Mouse (Mus musculus): ENCODE data around the gene Srrm3. TPM values are rescaled to one million over a fixed set of nuclear protein-coding genes. Genes with fewer than 3 reads are reported as not detected.

The Srrm3 gene
- polyA plus RNA-seq, 1 experiment from 2014 or later, result 0.19 TPM

DNA sequence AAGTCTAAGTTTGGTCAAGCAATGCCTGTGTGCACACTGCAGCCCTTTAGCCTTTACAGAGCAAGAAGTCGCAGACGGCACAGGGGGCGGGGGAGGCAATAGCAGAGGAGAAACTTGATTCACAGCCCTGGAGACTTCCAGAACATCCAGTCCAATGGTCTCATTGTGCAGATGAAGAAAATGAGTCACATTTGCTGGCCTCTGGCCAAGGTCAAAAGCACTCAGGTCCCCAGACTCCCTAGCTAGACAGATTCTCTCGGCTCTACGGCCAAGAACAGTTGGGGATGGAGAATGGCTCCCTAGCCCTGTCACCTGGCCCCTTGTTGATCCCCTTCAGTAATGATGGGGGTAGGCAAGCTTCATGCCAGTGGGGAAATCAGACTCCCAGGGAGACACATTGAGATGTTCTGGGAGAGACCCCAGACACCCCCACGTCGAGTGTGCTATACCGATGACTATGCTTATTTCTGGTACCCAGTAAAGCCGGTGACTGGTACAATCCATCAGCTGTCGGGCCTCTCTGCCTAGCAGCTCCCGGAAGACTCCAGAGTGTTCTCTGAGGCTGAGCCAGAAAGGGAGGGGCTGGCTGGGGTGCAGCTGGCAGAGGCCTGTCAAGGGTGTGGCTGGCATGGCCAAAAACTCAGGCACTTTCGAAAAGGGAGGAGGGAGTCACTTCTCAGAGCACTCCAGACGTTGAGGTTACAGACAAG lies 72.9 kb downstream of the Srrm3 start:
- peaks cover 17% of the 10 kb centered on the region for H3K4me1 ChIP-seq
- H3K27ac ChIP-seq, result peak overlapping the region; percentile 52; the same call in 1 of the 2 replicates

DNA sequence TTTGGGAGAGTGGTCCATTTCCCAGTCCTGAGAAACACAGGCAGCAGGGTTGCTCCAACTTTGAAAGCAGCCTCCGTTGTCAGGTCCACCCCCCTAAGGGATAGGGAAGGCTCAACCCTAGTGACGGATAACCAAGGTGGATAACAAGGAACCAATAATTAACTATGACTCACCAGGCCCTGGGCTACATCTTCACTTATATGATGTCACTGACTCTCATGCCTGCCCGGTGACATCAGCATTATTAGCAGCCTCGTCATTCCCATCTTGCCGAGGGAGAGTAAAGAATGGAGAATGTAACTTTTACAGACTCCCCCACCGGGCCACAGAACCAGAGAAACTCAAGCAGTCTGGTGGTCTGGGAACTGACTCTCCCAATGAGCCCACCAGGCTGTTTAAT lies 78.0 kb downstream of the Srrm3 start:
- WGBS, result 70% methylated on average over 6 of the region's 6 CpGs

More for the DNA sequence above, 72.9 kb downstream of the Srrm3 start:
- WGBS, result 47% methylated on average over 13 of the region's 13 CpGs
- no peaks in the 10 kb centered on the region for H3K36me3 ChIP-seq
- H3K27me3 ChIP-seq, result peaks cover 9% of the 10 kb centered on the region
- no peaks in the 10 kb centered on the region for H3K9me3 ChIP-seq
- ATAC-seq (ENCODE audit: low FRiP score, low read depth), result peak; percentile 74
- H3K4me3 ChIP-seq, result no peak overlapping the region
- no peak overlapping the region for H3K9ac ChIP-seq
- 0 out of 2 replicates have a peak overlapping the region, but pooled peaks have one; percentile 2 for H3K4me2 ChIP-seq (replicated peaks)

GRCm38 (mm10) chr5:135887675-135888102 lies 81.0 kb downstream of the Srrm3 start, which contains the start of gene Hspb1:
Gene Hspb1, plus strand, starts transcription at chr5:135887919.
- peak within 1 kb of the TSS; percentile 53 for H3K9ac ChIP-seq
- WGBS, result 2% methylated on average over 24 of the region's 24 CpGs
- peak; percentile 75 for ATAC-seq (ENCODE audit: low FRiP score, low read depth)
- peak within 1 kb of the TSS; percentile 28; the same call in 1 of the 2 replicates for H3K27ac ChIP-seq
- H3K4me2 ChIP-seq (replicated peaks), result peak within 1 kb of the TSS; percentile 66
- peaks cover 13% of the 10 kb centered on the region for H3K4me1 ChIP-seq
- H3K4me3 ChIP-seq, result peak within 1 kb of the TSS; percentile 38
- no peaks in the 10 kb centered on the region for H3K36me3 ChIP-seq
- H3K9me3 ChIP-seq, result no peaks in the 10 kb centered on the region
- peaks cover 61% of the 10 kb centered on the region for H3K27me3 ChIP-seq

More for the DNA sequence above, 78.0 kb downstream of the Srrm3 start:
- no peaks in the 10 kb centered on the region for H3K36me3 ChIP-seq
- peaks cover 35% of the 10 kb centered on the region for H3K27me3 ChIP-seq
- no peak overlapping the region for H3K4me2 ChIP-seq (replicated peaks)
- H3K4me1 ChIP-seq, result peaks cover 19% of the 10 kb centered on the region
- no peak overlapping the region for H3K4me3 ChIP-seq
- H3K9me3 ChIP-seq, result no peaks in the 10 kb centered on the region
- H3K9ac ChIP-seq, result no peak overlapping the region
- no peak for ATAC-seq (ENCODE audit: low FRiP score, low read depth)
- H3K27ac ChIP-seq, result no peak overlapping the region

GRCm38 (mm10) chr5:135888405-135889215 lies 81.9 kb downstream of the Srrm3 start:
- Histone ChIP-seq H3K27me3 (peaks cover 63% of the 10 kb centered on the region), H3K9me3 (no peaks in the 10 kb centered on the region), H3K4me3 (peak overlapping the region; percentile 38), H3K27ac (peak overlapping the region; percentile 28; the same call in 1 of the 2 replicates), H3K4me1 (peaks cover 13% of the 10 kb centered on the region), H3K4me2 (replicated peaks) (peak overlapping the region; percentile 66), H3K36me3 (no peaks in the 10 kb centered on the region), H3K9ac (peak overlapping the region; percentile 53)
- no peak for ATAC-seq (ENCODE audit: low FRiP score, low read depth)
- 3% methylated on average over 29 of the region's 30 CpGs for WGBS

DNA sequence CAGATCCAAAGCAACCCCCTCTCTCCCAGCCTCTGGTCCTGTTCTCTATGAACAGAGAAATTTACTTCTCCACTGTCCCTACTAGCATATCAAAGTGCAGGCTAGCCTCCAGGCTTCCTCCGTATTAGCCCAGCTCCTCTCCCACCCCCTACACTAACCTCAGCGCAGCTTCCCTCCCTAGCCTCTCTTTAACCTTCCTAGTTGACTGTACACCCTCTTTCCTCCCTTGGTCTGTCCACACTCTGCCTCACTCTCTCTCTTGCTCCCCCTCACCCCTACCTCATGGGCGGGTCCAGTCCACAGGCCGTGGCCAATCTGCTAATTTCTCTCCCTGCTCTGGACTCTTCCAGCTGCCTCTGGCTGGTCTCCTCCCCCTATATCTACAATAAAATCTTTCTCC lies 83.6 kb downstream of the Srrm3 start:
- ATAC-seq (ENCODE audit: low FRiP score, low read depth), result no peak
- Histone ChIP-seq H3K4me1 (peaks cover 13% of the 10 kb centered on the region), H3K4me2 (replicated peaks) (no peak overlapping the region), H3K27ac (no peak overlapping the region), H3K9ac (no peak overlapping the region), H3K36me3 (no peaks in the 10 kb centered on the region), H3K27me3 (peaks cover 57% of the 10 kb centered on the region), H3K4me3 (no peak overlapping the region), H3K9me3 (no peaks in the 10 kb centered on the region)
- WGBS, result 35% methylated on average over 4 of the region's 4 CpGs

DNA sequence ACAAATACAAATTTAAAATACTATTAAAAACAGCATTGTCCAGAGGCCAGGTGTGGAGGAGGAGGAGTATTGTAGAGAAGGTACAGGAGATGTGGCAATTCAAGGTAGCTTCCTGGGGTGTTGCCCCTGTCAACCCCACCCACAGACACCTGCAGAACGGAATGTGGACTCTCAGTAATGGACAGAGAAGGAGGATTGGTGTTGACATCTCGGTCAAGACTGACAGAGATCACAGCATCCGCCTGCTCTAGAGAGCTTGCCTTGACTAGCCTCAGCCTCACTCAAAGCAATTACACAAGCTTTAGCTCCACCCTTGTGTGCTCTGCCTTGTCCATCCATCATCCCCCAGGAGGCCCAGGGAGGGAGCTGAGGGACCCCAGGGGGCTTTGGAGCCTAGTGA lies 84.2 kb downstream of the Srrm3 start:
- Histone ChIP-seq H3K4me3 (no peak overlapping the region), H3K4me2 (replicated peaks) (no peak overlapping the region), H3K27ac (no peak overlapping the region), H3K9ac (no peak overlapping the region), H3K36me3 (no peaks in the 10 kb centered on the region), H3K27me3 (peaks cover 52% of the 10 kb centered on the region), H3K9me3 (no peaks in the 10 kb centered on the region), H3K4me1 (peaks cover 13% of the 10 kb centered on the region)
- no peak for ATAC-seq (ENCODE audit: low FRiP score, low read depth)
- 61% methylated on average over 3 of the region's 3 CpGs for WGBS

DNA sequence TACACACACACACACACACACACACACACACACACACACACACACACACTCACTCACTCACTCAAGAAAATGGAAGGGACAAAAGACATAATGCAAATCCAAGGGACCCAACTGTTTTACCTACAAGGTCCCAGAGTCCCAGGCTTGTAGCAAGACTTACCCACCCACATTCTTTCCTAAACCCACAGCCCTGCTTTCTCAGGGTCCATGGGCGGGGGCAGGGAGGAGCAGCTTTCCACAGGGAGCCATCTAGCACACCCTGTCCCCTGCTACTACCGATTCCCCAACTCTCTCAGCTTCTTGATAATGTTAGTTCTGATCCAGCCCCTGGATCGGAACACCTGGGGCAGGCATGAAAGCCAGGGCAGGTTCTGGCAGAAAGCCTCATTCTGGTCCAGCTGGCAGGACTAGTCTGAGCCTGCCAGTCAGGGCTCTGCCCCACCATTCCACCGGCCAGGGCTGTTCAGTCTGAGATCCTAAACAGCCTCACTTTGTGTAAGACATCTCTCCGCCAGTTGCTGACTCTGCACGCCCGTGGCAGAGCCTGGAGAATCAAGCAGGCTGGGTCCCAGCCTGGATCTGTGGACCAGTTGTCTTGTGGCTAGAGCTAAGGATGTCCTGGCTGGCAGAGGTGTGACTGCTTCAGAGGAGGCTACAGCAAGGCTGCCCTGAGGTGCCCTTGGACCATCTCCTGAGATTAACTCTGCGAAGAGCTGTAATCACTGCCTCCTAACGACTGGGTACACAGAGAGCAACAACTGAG lies 86.1 kb downstream of the Srrm3 start:
- WGBS, result 49% methylated on average over 9 of the region's 9 CpGs
- Histone ChIP-seq H3K9ac (no peak overlapping the region), H3K4me3 (no peak overlapping the region), H3K36me3 (no peaks in the 10 kb centered on the region), H3K4me1 (peaks cover 9% of the 10 kb centered on the region), H3K4me2 (replicated peaks) (peak overlapping the region; percentile 19; the same call in 1 of the 2 replicates), H3K9me3 (no peaks in the 10 kb centered on the region), H3K27ac (0 out of 2 replicates have a peak overlapping the region, but pooled peaks have one; percentile 7), H3K27me3 (peaks cover 43% of the 10 kb centered on the region)
- ATAC-seq (ENCODE audit: low FRiP score, low read depth), result no peak

- 84% methylated on average over 6 of the region's 6 CpGs for WGBS
- H3K4me3 ChIP-seq, result no peak overlapping the region
- no peaks in the 10 kb centered on the region for H3K9me3 ChIP-seq
- no peak overlapping the region for H3K4me2 ChIP-seq (replicated peaks)
- no peak for ATAC-seq (ENCODE audit: low FRiP score, low read depth)
- no peaks in the 10 kb centered on the region for H3K36me3 ChIP-seq
- H3K4me1 ChIP-seq, result no peaks in the 10 kb centered on the region
- H3K27ac ChIP-seq, result no peak overlapping the region
- peaks cover 24% of the 10 kb centered on the region for H3K27me3 ChIP-seq
- no peak overlapping the region for H3K9ac ChIP-seq
Observed at GRCm38 (mm10) chr5:135894958-135895357, 88.3 kb downstream of the Srrm3 start.

DNA sequence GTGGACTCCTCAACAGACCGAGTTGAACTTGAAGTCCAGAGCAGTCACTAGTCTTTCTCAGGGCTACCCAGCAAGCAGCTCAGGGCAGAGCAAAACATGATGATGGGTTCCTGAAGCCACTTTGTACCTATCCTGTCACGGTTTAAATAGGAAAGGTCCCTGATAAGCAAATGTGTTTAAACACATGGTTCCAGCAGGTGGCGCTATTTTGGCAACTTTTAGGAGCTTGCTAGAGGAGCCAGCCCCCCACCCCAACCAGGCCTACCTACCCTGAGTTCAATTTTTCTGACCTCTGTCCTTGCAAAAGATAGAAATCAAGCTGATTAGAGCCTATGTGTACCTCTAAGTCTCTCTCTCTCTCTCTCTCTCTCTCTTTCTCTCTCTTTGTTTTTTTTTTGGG lies 91.3 kb downstream of the Srrm3 start:
- Histone ChIP-seq H3K9ac (no peak overlapping the region), H3K27ac (no peak overlapping the region), H3K27me3 (no peaks in the 10 kb centered on the region; the same call in 1 of the 2 replicates), H3K36me3 (no peaks in the 10 kb centered on the region), H3K4me2 (replicated peaks) (no peak overlapping the region), H3K4me1 (0 out of 2 replicates have a peak, but pooled peaks cover 3% of the 10 kb centered on the region), H3K4me3 (no peak overlapping the region), H3K9me3 (no peaks in the 10 kb centered on the region)
- 24% methylated on average over 3 of the region's 3 CpGs for WGBS
- no peak for ATAC-seq (ENCODE audit: low FRiP score, low read depth)

DNA sequence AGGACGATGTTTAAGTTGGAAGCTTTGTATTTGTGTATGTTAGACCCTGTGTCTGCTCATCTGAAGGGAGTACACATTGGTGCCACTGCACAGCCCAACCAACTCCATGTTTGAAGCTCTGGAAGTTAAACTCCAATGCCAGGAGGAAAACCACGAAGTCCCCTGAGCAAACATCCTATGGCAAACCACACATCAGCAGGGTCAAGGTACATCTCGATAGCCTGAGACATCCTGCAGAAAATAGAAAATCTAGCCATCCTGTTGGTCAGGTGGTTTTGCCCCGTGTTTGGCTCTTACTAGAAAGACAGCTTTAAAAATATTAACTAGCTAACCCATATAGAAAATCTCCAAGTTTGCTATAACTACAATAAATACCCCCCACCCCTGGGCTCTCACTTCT lies 92.3 kb downstream of the Srrm3 start:
- Histone ChIP-seq H3K9ac (no peak overlapping the region), H3K27me3 (no peaks in the 10 kb centered on the region), H3K27ac (no peak overlapping the region), H3K9me3 (no peaks in the 10 kb centered on the region), H3K4me3 (no peak overlapping the region), H3K4me2 (replicated peaks) (no peak overlapping the region), H3K4me1 (0 out of 2 replicates have a peak, but pooled peaks cover 7% of the 10 kb centered on the region), H3K36me3 (no peaks in the 10 kb centered on the region)
- no peak for ATAC-seq (ENCODE audit: low FRiP score, low read depth)
- 88% methylated on average over 4 of the region's 4 CpGs for WGBS

DNA sequence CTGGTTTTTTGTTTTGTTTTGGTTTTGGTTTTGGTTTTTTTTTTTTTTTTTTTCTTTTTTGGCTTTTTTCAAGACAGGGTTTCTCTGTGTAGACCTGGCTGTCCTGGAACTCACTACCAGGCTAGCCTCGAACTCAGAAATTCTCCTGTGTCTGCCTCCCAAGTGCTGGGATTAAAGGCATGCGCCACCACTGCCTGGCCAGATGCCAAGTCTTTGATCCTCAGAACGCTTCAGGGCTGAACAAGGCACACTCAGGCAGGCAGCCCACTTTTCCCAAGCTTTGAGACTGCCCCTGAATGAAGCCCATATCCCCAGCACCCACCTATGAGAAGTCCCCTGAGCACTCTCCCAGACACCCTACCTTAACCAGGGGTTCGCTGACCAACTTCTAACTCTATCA lies 93.1 kb downstream of the Srrm3 start:
- Histone ChIP-seq H3K36me3 (peaks cover under 1% of the 10 kb centered on the region; the same call in 1 of the 2 replicates), H3K4me2 (replicated peaks) (no peak overlapping the region), H3K27me3 (no peaks in the 10 kb centered on the region), H3K27ac (no peak overlapping the region), H3K9ac (no peak overlapping the region), H3K4me1 (peaks cover 12% of the 10 kb centered on the region; the same call in 1 of the 2 replicates), H3K4me3 (no peak overlapping the region), H3K9me3 (no peaks in the 10 kb centered on the region)
- no peak for ATAC-seq (ENCODE audit: low FRiP score, low read depth)
- 48% methylated on average over 4 of the region's 4 CpGs for WGBS
